Mouse (Mus musculus): ENCODE measurements at regions not wholly inside any gene's neighbourhood (a gene's known extent, or its start where the extent isn't known, plus 50 kb on each side); places are given as distances from the start of the nearest gene placed in this dataset.

- ATAC-seq (ENCODE audit: low FRiP score, low read depth) = no peak
- 90% methylated on average over 8 of the region's 8 CpGs for WGBS
These were observed 111.6 kb upstream of the Klf3 start for GRCm38 (mm10) chr5:64691406-64692100.

DNA sequence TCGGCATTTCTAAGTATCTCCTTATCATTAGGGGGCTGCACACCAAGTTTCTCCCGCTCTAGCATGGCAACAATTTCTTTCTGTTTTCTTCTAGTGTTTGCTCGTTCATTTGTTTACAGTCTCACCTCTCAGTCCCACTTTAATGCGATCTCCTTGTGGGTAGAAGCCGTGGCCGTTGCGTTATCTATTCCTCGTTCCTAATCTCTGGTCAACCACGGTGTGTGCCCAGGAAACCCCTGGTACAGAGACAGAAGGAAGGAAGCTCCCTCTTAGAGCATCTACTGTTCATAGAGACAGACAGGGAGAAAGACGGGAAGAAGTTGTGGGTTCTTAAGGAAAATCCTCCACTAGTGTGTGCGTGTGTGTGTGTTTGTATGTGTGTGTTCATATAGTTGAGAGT, 110.9 kb upstream of the Klf3 start:
- 94% methylated on average over 11 of the region's 11 CpGs for WGBS
- Histone ChIP-seq H3K27me3 (ENCODE audit: control insufficient read depth, insufficient read depth, low read length) (no peaks in the 10 kb centered on the region), H3K4me1 (ENCODE audit: control insufficient read depth, insufficient read depth, low read length) (no peaks in the 10 kb centered on the region), H3K4me3 (replicated peaks; ENCODE audit: low read length) (no peak overlapping the region), H3K4me2 (replicated peaks; ENCODE audit: low read depth, low read length, severe bottlenecking) (no peak overlapping the region), H3K9ac (ENCODE audit: low read depth, low read length, severe bottlenecking) (no peak overlapping the region), H3K36me3 (ENCODE audit: control insufficient read depth, insufficient read depth, low read length) (no peaks in the 10 kb centered on the region), H3K9me3 (ENCODE audit: control insufficient read depth, low read length) (no peaks in the 10 kb centered on the region), H3K27ac (replicated peaks; ENCODE audit: low read depth, low read length) (no peak overlapping the region)
- ATAC-seq (ENCODE audit: low FRiP score, low read depth) (no peak), DNase-seq (ENCODE audit: low spot score) (no peak)
- no peak for TF ChIP-seq POLR2A (IDR thresholded peaks at IDR 0.05; ENCODE audit: borderline replicate concordance, extremely low read depth, insufficient read depth, insufficient read length)

More at GRCm38 (mm10) chr5:64691406-64692100, 111.6 kb upstream of the Klf3 start:
- DNase-seq (ENCODE audit: low spot score) = no peak
- Histone ChIP-seq H3K27ac (replicated peaks; ENCODE audit: low read depth, low read length) (no peak overlapping the region), H3K36me3 (ENCODE audit: control insufficient read depth, insufficient read depth, low read length) (no peaks in the 10 kb centered on the region), H3K4me2 (replicated peaks; ENCODE audit: low read depth, low read length, severe bottlenecking) (no peak overlapping the region), H3K4me3 (replicated peaks; ENCODE audit: low read length) (no peak overlapping the region), H3K4me1 (ENCODE audit: control insufficient read depth, insufficient read depth, low read length) (no peaks in the 10 kb centered on the region), H3K9me3 (ENCODE audit: control insufficient read depth, low read length) (no peaks in the 10 kb centered on the region), H3K9ac (ENCODE audit: low read depth, low read length, severe bottlenecking) (no peak overlapping the region), H3K27me3 (ENCODE audit: control insufficient read depth, insufficient read depth, low read length) (no peaks in the 10 kb centered on the region)
- TF ChIP-seq POLR2A (IDR thresholded peaks at IDR 0.05; ENCODE audit: borderline replicate concordance, extremely low read depth, insufficient read depth, insufficient read length) = no peak

DNA sequence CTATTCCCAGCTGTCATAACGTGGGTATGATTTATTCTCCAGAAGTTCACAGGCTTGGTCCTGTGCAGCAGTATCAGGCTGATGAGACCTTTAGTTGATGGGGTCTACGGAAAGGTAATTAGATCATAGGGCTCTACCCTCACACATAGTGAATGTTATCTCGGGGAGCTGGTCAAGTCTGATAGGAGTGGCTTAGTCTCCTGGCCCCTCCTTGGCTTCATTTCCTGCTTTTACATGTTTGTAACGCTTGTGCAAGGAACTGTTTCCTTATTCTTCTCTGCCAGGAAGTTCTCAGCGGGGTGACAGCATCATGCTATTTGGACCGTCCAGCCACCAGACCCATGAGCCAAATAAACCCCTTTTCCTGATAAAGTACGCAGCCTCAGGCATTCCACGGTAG, 109.6 kb upstream of the Klf3 start:
- no peak overlapping the region for H3K27ac ChIP-seq (replicated peaks; ENCODE audit: low read depth, low read length)
- no peak overlapping the region for H3K9ac ChIP-seq (ENCODE audit: low read depth, low read length, severe bottlenecking)
- H3K4me3 ChIP-seq (replicated peaks; ENCODE audit: low read length) = no peak overlapping the region
- no peaks in the 10 kb centered on the region for H3K9me3 ChIP-seq (ENCODE audit: control insufficient read depth, low read length)
- H3K27me3 ChIP-seq (ENCODE audit: control insufficient read depth, insufficient read depth, low read length) = no peaks in the 10 kb centered on the region
- ATAC-seq (ENCODE audit: low FRiP score, low read depth) (no peak), DNase-seq (ENCODE audit: low spot score) (no peak)
- H3K36me3 ChIP-seq (ENCODE audit: control insufficient read depth, insufficient read depth, low read length) = no peaks in the 10 kb centered on the region
- 83% methylated on average over 8 of the region's 8 CpGs for WGBS
- no peaks in the 10 kb centered on the region for H3K4me1 ChIP-seq (ENCODE audit: control insufficient read depth, insufficient read depth, low read length)
- TF ChIP-seq POLR2A (IDR thresholded peaks at IDR 0.05; ENCODE audit: borderline replicate concordance, extremely low read depth, insufficient read depth, insufficient read length) = no peak
- no peak overlapping the region for H3K4me2 ChIP-seq (replicated peaks; ENCODE audit: low read depth, low read length, severe bottlenecking)

DNA sequence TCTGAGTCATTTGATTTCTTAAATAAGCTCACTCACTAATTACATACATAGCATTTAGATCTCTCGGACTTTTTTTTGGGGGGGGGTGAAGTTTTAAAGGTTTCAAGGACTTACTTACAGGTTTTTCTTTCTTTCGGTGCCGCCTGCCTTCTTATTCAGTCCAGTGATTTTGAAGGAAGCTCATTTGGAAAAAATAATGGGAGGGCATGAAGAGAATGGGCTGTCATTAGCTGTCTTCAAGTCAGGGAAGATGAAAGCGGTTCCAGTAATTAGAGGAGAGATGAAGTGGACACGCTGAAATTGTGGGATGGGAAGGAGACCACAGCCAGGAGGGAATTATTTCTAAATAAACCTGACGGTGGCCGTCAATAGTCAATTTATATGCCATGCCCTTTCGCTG, 108.6 kb upstream of the Klf3 start:
- H3K36me3 ChIP-seq (ENCODE audit: control insufficient read depth, insufficient read depth, low read length) = no peaks in the 10 kb centered on the region
- H3K9me3 ChIP-seq (ENCODE audit: control insufficient read depth, low read length) = no peaks in the 10 kb centered on the region
- H3K27me3 ChIP-seq (ENCODE audit: control insufficient read depth, insufficient read depth, low read length) = no peaks in the 10 kb centered on the region
- WGBS = 80% methylated on average over 8 of the region's 8 CpGs
- TF ChIP-seq POLR2A (IDR thresholded peaks at IDR 0.05; ENCODE audit: borderline replicate concordance, extremely low read depth, insufficient read depth, insufficient read length) = no peak
- DNase-seq (ENCODE audit: low spot score) (no peak), ATAC-seq (ENCODE audit: low FRiP score, low read depth) (no peak)
- H3K4me2 ChIP-seq (replicated peaks; ENCODE audit: low read depth, low read length, severe bottlenecking) = no peak overlapping the region
- H3K9ac ChIP-seq (ENCODE audit: low read depth, low read length, severe bottlenecking) = no peak overlapping the region
- no peak overlapping the region for H3K27ac ChIP-seq (replicated peaks; ENCODE audit: low read depth, low read length)
- no peak overlapping the region for H3K4me3 ChIP-seq (replicated peaks; ENCODE audit: low read length)
- no peaks in the 10 kb centered on the region for H3K4me1 ChIP-seq (ENCODE audit: control insufficient read depth, insufficient read depth, low read length)

DNA sequence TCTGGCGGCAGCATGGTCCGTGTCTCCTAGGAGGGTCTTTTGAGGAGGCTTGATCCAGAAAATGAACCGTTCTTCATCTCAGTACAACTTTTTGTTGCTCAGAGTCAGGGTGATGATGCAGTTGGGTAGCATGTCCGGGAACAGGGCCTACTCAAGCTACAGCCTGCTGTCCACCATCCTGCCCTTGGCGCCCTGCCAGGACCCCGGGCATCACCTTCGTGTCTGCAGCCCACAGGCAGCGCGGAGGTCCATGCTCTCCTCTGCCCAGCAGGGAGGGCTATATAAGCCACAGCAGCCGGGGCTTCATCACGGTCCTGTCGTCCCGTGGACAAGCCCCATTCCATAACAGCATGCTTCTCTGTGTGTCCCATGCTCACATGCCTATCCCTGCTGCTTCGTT, 107.1 kb upstream of the Klf3 start:
- Histone ChIP-seq H3K9ac (ENCODE audit: low read depth, low read length, severe bottlenecking) (no peak overlapping the region), H3K4me2 (replicated peaks; ENCODE audit: low read depth, low read length, severe bottlenecking) (no peak overlapping the region), H3K4me3 (replicated peaks; ENCODE audit: low read length) (no peak overlapping the region), H3K27me3 (ENCODE audit: control insufficient read depth, insufficient read depth, low read length) (no peaks in the 10 kb centered on the region), H3K36me3 (ENCODE audit: control insufficient read depth, insufficient read depth, low read length) (no peaks in the 10 kb centered on the region), H3K9me3 (ENCODE audit: control insufficient read depth, low read length) (no peaks in the 10 kb centered on the region), H3K4me1 (ENCODE audit: control insufficient read depth, insufficient read depth, low read length) (no peaks in the 10 kb centered on the region), H3K27ac (replicated peaks; ENCODE audit: low read depth, low read length) (no peak overlapping the region)
- DNase-seq (ENCODE audit: low spot score) (no peak), ATAC-seq (ENCODE audit: low FRiP score, low read depth) (no peak)
- WGBS = 85% methylated on average over 14 of the region's 14 CpGs
- TF ChIP-seq POLR2A (IDR thresholded peaks at IDR 0.05; ENCODE audit: borderline replicate concordance, extremely low read depth, insufficient read depth, insufficient read length) = no peak
